18 mouse cellular contexts compared by ENCODE assay signal in the genomic region with DNA sequence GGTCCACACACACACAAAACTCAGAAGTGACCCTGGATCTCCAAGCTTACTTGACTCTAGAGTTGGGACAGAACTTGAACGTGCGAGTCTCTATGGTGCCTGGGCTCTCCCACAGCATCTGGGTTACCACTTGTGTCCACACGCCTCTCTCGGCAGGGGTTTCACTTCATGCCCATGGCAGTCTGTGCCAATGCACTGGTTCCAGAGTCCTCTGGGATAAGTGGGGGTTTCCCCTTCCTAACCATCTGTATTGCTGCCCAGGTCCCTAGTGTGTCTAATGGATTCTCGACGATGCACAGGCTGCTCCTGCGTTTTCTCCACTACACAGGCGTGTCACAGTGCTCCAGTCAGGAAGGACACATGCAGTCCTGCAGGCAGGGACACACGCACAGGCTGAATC.
DNase-seq lines count a peak whose midpoint lies in the region; ATAC-seq and TF ChIP-seq lines count a peak whose summit lies in the region.
"Had no signal": no experiment of that assay in that cellular context is flagged by ENCODE, and none has a peak within 500 bp of the region (broad histone marks: within the 10 kb centered on the region; RNA-seq: fewer than 3 reads in every experiment).

No protein-coding gene starts in this region.

- H3K4me3 ChIP-seq in forebrain, embryonic 13.5 days: no peak overlapping the region
- H3K4me3 ChIP-seq in forebrain, embryonic 12.5 days (replicated peaks): no peak overlapping the region
- H3K4me3 ChIP-seq in midbrain, postnatal 0 days (ENCODE audit: low read depth, low read length): no peak overlapping the region
- no peak overlapping the region for H3K4me3 ChIP-seq in midbrain, embryonic 13.5 days (replicated peaks)
- H3K4me3 ChIP-seq in forebrain, embryonic 16.5 days (replicated peaks; ENCODE audit: low read length): no peak overlapping the region
- no peak overlapping the region for H3K4me3 ChIP-seq in lung, adult 2 months (replicated peaks; ENCODE audit: extremely low read depth, low read depth, low read length)
- H3K4me3 ChIP-seq: heart, embryonic 15.5 days; kidney, embryonic 15.5 days; limb, embryonic 10.5 days had no signal

- H3K27ac ChIP-seq in forebrain, embryonic 13.5 days: peak overlapping the region; percentile 87
- H3K27ac ChIP-seq in forebrain, embryonic 12.5 days: no peak overlapping the region
- H3K27ac ChIP-seq in midbrain, postnatal 0 days (ENCODE audit: low read depth, low read length): no peak overlapping the region
- no peak overlapping the region for H3K27ac ChIP-seq in midbrain, embryonic 13.5 days
- H3K27ac ChIP-seq in forebrain, embryonic 16.5 days (ENCODE audit: low read length): peak overlapping the region; percentile 80
- H3K27ac ChIP-seq: heart, embryonic 15.5 days; kidney, embryonic 15.5 days; limb, embryonic 10.5 days had no signal

- H3K9me3 ChIP-seq in forebrain, embryonic 13.5 days (replicated peaks): no peaks in the 10 kb centered on the region
- no peaks in the 10 kb centered on the region for H3K9me3 ChIP-seq in forebrain, embryonic 12.5 days
- H3K9me3 ChIP-seq in midbrain, postnatal 0 days (ENCODE audit: low read length): no peaks in the 10 kb centered on the region
- no peaks in the 10 kb centered on the region for H3K9me3 ChIP-seq in midbrain, embryonic 13.5 days
- no peaks in the 10 kb centered on the region for H3K9me3 ChIP-seq in forebrain, embryonic 16.5 days (ENCODE audit: control insufficient read depth, low read length)
- H3K9me3 ChIP-seq: heart, embryonic 15.5 days; kidney, embryonic 15.5 days; limb, embryonic 10.5 days had no signal

- no peak for TF ChIP-seq CTCF in midbrain, postnatal 0 days (IDR thresholded peaks at IDR 0.05)
- TF ChIP-seq CTCF in lung, adult 2 months (IDR thresholded peaks at IDR 0.05; ENCODE audit: insufficient read depth, low read length): no peak

- ATAC-seq in forebrain, embryonic 13.5 days: no peak
- ATAC-seq in forebrain, embryonic 12.5 days (ENCODE audit: low FRiP score): no peak
- no peak for ATAC-seq in midbrain, postnatal 0 days (ENCODE audit: low FRiP score)
- no peak for ATAC-seq in midbrain, embryonic 13.5 days
- no peak for ATAC-seq in forebrain, embryonic 16.5 days
- ATAC-seq: intestine, embryonic 16.5 days had no signal

- no peaks in the 10 kb centered on the region for H3K27me3 ChIP-seq in forebrain, embryonic 13.5 days
- H3K27me3 ChIP-seq in forebrain, embryonic 12.5 days: no peaks in the 10 kb centered on the region
- no peaks in the 10 kb centered on the region for H3K27me3 ChIP-seq in midbrain, postnatal 0 days (ENCODE audit: insufficient read depth, low read length)
- no peaks in the 10 kb centered on the region for H3K27me3 ChIP-seq in midbrain, embryonic 13.5 days
- no peaks in the 10 kb centered on the region for H3K27me3 ChIP-seq in forebrain, embryonic 16.5 days (replicated peaks; ENCODE audit: control insufficient read depth, insufficient read depth, low read length)
- H3K27me3 ChIP-seq: kidney, embryonic 15.5 days had no signal

- peak; percentile 27 for DNase-seq in midbrain, postnatal 0 days (ENCODE audit: low spot score)
- DNase-seq in frontal cortex, postnatal 14 days (ENCODE audit: low spot score in 2 of 2): no peak
- DNase-seq in lung, adult 2 months: no peak
- DNase-seq: adrenal gland, adult 2 months; embryo, embryonic 11 days; gastrocnemius, postnatal 36 days; heart, postnatal 4 days; layer of hippocampus, postnatal 36 days; lung, embryonic 14.5 days; lung, postnatal 4 days had no signal

- H3K4me1 ChIP-seq in forebrain, embryonic 13.5 days: peaks cover 78% of the 10 kb centered on the region
- H3K4me1 ChIP-seq in forebrain, embryonic 12.5 days: peaks cover 27% of the 10 kb centered on the region
- 0 out of 2 replicates have a peak, but pooled peaks cover 3% of the 10 kb centered on the region for H3K4me1 ChIP-seq in midbrain, postnatal 0 days (ENCODE audit: insufficient read depth, low read length)
- H3K4me1 ChIP-seq in midbrain, embryonic 13.5 days (replicated peaks): peaks cover 56% of the 10 kb centered on the region
- H3K4me1 ChIP-seq in forebrain, embryonic 16.5 days (replicated peaks; ENCODE audit: control insufficient read depth, insufficient read depth, low read length): peaks cover 65% of the 10 kb centered on the region
- H3K4me1 ChIP-seq in lung, adult 2 months (ENCODE audit: control insufficient read depth, insufficient read depth, low read length): no peaks in the 10 kb centered on the region
- H3K4me1 ChIP-seq: heart, embryonic 15.5 days; kidney, embryonic 15.5 days had no signal

- H3K4me2 ChIP-seq in forebrain, embryonic 13.5 days: no peak overlapping the region
- H3K4me2 ChIP-seq in forebrain, embryonic 12.5 days: no peak overlapping the region
- no peak overlapping the region for H3K4me2 ChIP-seq in midbrain, postnatal 0 days (ENCODE audit: low read depth, low read length, poor library complexity, severe bottlenecking)
- H3K4me2 ChIP-seq in midbrain, embryonic 13.5 days (replicated peaks): no peak overlapping the region
- H3K4me2 ChIP-seq in forebrain, embryonic 16.5 days (ENCODE audit: low read length): no peak overlapping the region
- H3K4me2 ChIP-seq: heart, embryonic 15.5 days; kidney, embryonic 15.5 days; lung, embryonic 14.5 days had no signal

- no peaks in the 10 kb centered on the region for H3K36me3 ChIP-seq in forebrain, embryonic 13.5 days (ENCODE audit: poor library complexity, severe bottlenecking)
- no peaks in the 10 kb centered on the region for H3K36me3 ChIP-seq in forebrain, embryonic 12.5 days (replicated peaks)
- no peaks in the 10 kb centered on the region for H3K36me3 ChIP-seq in midbrain, postnatal 0 days (ENCODE audit: insufficient read depth, low read length)
- H3K36me3 ChIP-seq in midbrain, embryonic 13.5 days: no peaks in the 10 kb centered on the region
- H3K36me3 ChIP-seq in forebrain, embryonic 16.5 days (ENCODE audit: control insufficient read depth, insufficient read depth): no peaks in the 10 kb centered on the region
- H3K36me3 ChIP-seq: heart, embryonic 15.5 days; kidney, embryonic 15.5 days; limb, embryonic 10.5 days had no signal

- H3K9ac ChIP-seq in forebrain, embryonic 13.5 days: no peak overlapping the region
- no peak overlapping the region for H3K9ac ChIP-seq in forebrain, embryonic 12.5 days
- no peak overlapping the region for H3K9ac ChIP-seq in midbrain, postnatal 0 days (replicated peaks; ENCODE audit: low read length, poor library complexity, severe bottlenecking)
- no peak overlapping the region for H3K9ac ChIP-seq in midbrain, embryonic 13.5 days (replicated peaks)
- H3K9ac ChIP-seq in forebrain, embryonic 16.5 days (replicated peaks; ENCODE audit: low read depth, low read length): 0 out of 2 replicates have a peak overlapping the region, but pooled peaks have one; percentile 2
- H3K9ac ChIP-seq: heart, embryonic 15.5 days; kidney, embryonic 15.5 days; lung, embryonic 14.5 days had no signal

- 79% methylated on average over 9 of the region's 9 CpGs for WGBS in forebrain, embryonic 13.5 days
- WGBS in forebrain, embryonic 12.5 days: 87% methylated on average over 9 of the region's 9 CpGs
- 67% methylated on average over 9 of the region's 9 CpGs for WGBS in midbrain, postnatal 0 days
- 76% methylated on average over 9 of the region's 9 CpGs for WGBS in midbrain, embryonic 13.5 days
- 58% methylated on average over 9 of the region's 9 CpGs for WGBS in forebrain, embryonic 16.5 days
- WGBS in lung, adult 2 months: 77% methylated on average over 9 of the region's 9 CpGs

- no peak for TF ChIP-seq POLR2A in lung, adult 2 months (IDR thresholded peaks at IDR 0.05; ENCODE audit: borderline replicate concordance, extremely low read depth, low read depth, low read length)

Comparison
In these comparisons a context has a peak if more than half of its experiments do, and no peak if none do; other contexts are left out.
1. H3K27ac ChIP-seq: peak in forebrain, embryonic 13.5 days (single experiment) and forebrain, embryonic 16.5 days (single experiment); none in forebrain, embryonic 12.5 days (single experiment), midbrain, postnatal 0 days (single experiment) and midbrain, embryonic 13.5 days (single experiment).